Mouse (Mus musculus) fibroblast of lung, adult 2 months (primary cell): Measurements from ENCODE around the gene Ttn.

Experiments used
- DNase-seq: peaks from one replicate; pipeline ENCODE4 v3.0.0-alpha.2; 2011; ENCODE audit warnings: low read depth

Ttn gene

GRCm38 (mm10) chr2:76655444-76655843, 326.9 kb downstream of the Ttn start:
- DNase-seq, result no peak

- DNase-seq, result no peak
Measured at GRCm38 (mm10) chr2:76654646-76655045, 327.7 kb downstream of the Ttn start.
